Mouse (Mus musculus) layer of hippocampus, adult 9-10 months (tissue): ENCODE data around the gene Smpd2.

Experiments
- DNase-seq: peaks from one replicate; pipeline ENCODE4 v3.0.0; 2022; ENCODE audit warnings: low spot score

Gene Smpd2

GRCm38 (mm10) chr10:41451656-41452055 is 38.5 kb downstream of the Smpd2 start:
- DNase-seq: no peak

DNA sequence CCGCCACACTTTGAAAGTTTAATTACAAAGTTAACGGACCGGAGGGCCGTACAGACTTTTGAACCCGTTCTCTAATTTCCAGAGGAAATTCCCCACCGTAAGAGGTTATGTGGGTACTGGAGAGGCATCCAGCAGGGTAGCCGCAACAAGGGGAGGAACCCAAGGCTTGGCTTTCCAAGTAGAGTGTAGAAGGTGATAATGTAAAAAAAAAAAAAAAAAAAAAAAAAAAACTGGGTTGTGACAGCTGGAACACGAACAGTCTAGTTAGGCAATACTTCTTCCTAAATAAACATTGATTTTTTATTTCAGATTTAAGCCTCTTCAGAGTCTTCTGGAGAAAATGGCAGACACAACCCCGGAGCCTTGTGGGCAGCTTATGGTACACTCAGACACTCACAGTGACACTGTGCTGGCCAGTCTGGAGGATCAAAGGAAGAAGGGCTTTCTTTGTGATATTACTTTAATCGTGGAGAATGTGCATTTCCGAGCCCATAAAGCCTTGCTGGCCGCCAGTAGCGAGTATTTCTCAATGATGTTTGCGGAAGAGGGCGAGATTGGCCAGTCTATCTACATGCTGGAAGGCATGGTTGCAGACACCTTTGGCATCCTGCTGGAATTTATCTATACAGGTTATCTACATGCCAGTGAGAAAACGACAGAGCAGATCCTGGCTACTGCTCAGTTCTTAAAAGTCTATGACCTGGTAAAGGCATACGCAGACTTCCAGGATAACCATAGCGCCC is 39.2 kb downstream of the Smpd2 start:
- no peak for DNase-seq

DNA sequence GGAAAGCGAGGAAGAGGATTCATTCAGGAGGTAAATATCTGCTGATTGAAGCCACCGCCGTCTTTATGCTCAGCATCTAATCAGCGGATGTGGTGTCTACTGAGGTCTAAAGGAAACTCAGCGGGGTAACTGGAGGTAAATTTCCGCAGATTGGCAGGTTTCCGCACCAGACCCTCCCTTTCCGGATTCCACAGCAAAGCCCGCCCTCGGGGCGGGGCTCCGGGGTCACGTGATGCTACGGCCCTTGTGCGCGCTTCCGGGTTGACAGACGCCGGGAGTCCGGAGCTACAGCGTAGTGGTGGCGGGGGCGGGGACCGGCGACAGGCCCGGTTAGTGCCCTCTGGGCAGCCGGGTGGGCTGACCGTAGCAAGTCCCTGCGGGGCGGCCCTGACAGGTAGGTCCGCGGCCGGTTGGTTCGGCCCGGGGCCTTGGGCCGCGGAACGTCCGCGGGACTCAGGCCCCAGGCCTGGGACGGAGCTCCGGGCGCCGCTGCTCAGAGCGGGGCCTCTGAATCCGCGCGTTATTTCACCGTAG is 40.0 kb downstream of the Smpd2 start, which contains the start of gene Zbtb24:
TSS of gene Zbtb24 (plus strand) at position 247 of the 534 bp plus-strand sequence.
- peak; percentile 85 for DNase-seq

DNA sequence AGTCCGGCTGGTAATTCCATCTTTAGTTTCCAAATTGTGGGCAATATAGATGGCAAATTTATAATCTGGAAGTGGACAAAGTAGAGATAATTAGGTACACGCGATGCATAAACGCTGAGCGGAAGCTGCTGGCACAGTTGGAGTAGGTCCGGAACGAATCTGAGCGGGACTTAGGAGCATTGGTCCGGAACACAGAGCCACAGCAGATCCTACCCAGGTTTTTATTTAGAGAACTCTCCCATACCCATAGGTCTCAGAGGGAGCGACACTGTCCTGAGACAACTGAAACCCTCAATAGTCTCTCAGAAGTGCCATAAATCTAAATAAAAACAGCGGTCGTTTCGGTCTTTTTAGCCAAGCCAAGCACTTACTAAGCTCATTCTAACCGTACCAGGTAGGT is 40.5 kb downstream of the Smpd2 start:
- DNase-seq: no peak

GRCm38 (mm10) chr10:41448216-41448615 is 42.0 kb downstream of the Smpd2 start:
- no peak for DNase-seq
